Mouse (Mus musculus) embryo, embryonic 10 days (tissue): ENCODE results near the gene Alox5.

Experiments used
- DNase-seq: peaks from one replicate; pipeline ENCODE4 v3.0.0-alpha.2; 2015; ENCODE audit warnings: low spot score

The Alox5 gene

DNA sequence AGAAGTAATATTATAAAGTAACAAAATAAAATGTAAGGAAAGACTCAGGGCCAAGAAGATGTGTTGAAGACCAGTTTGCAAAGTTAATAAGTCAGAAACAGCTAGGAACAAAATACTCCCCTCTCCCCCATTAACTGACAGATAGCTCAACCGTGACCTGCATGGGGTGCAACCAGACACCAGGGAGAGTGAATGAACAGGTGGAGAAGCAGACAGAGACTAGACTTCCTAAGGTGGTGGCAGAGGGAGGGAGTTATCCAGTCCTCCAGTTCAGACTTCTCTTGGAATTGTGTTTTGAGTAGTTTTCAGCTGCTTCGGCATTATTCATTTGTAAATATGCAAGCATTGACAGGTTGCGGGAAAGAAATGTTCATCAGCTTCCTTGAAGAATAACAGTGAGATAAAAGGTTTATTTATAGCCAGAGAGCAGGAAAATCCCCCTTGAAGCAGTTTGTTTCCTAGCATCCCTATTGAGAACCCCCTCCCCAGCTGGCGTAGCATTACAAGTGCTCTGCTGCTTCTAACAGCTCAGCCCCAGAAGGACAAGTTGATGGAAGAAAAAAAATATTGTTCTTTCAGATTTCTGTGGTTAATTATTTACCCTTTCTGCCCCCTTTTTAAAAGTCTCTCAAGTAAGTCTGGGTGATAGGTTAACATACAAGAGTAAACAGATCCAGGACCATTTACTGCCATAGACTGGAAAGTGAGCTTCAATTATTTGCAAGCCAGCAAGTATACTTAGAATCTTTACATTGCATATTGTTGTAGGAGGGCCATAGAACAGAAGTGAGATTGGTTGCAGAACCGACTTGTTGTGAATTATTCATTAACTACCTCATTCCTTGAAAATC is 75.6 kb downstream of the Alox5 start:
- no peak for DNase-seq

DNA sequence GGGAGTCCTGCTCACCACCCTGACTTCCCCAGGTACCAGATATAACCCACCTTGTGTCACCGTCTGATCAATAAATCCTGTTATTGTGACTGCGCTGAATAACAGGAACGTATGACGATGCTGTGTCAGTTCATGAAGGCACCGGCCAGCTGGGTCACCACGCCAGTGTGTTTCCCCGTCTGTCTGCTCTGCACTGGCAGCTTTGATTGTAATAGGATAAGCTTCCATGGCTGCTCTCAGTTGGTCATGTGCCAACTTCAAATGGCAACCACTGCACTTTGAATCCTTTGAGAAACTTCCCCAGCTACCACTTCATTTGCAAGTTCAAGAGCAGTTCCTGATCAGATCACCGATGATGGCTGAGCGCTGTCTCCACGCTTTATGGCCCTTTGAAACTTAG is 77.4 kb downstream of the Alox5 start:
- no peak for DNase-seq

DNA sequence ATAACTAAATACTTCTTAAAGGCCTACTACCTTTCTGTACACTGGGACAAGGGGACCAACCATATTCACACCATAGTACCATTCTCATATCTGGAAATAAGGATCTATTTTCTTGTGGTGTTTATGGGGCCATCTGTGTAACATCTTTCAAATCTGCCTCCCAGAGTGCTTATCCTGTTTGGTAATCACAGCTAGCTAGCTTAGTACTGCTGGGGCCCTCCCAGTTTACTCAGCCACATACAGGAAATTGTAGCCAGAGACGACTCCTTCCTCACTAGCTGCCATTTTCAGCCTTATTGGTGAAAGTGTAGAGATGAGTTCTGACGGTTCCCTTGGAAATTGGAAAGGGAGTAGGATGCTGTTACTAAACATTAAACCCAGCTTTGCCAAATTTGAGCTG is 79.4 kb downstream of the Alox5 start:
- no peak for DNase-seq

DNA sequence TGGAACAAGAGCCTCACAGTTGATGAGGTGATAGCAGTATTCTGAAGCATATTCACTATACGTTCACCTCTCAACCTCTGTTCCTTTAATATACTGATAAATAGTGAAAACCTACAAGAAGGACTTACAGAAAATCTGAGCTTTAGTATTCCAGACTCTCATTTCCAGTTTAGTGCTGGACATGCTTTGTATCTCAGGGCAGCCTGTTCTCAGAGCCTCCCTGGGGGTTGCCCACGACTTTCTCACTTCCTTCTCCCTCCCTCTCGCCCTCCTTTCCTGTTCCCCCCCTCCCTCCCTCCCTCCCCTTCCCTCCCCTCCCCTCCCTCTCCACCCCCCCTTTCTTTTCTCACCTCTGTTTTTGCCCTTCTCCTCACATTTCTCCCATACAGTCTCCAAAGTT is 80.8 kb downstream of the Alox5 start:
- DNase-seq = no peak

DNA sequence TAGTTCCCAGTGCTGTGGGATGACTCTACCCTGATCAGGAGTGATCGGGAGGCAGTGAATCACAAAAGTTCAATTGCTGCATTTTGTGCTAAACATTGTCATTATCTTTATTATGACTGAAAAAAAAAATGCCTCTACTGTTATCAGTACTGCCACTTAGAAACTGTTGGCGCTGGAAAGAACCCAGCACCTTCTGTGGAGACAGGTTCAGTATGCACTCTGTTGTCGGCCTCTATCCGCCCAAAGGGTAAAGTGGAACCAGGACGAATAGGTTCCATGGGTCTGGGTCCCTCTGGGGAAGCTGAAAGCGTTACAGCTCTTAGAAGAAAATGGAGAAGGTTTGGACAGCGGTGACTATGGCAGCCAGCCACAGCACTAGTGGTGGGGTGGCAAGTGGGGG is 82.1 kb downstream of the Alox5 start:
- DNase-seq = no peak

DNA sequence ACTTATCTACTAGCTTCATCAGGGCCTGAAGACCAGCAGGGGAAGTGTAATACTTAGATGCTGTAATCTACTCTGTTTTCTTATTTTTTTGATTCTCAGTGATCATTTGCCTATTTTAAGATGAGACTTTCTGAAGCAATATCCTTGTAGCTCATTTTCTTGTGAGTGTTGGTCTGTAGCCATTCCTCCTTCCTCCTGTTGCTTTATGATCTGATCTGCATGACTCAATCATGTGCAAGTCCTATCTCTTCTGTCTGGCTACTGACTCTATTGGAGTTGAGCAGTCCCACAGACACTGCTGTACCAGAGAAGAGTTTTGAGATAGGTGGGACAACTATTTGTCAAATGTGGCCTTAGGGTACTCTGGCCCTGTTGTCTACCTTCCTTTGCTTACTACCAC is 86.4 kb downstream of the Alox5 start:
- DNase-seq = no peak

DNA sequence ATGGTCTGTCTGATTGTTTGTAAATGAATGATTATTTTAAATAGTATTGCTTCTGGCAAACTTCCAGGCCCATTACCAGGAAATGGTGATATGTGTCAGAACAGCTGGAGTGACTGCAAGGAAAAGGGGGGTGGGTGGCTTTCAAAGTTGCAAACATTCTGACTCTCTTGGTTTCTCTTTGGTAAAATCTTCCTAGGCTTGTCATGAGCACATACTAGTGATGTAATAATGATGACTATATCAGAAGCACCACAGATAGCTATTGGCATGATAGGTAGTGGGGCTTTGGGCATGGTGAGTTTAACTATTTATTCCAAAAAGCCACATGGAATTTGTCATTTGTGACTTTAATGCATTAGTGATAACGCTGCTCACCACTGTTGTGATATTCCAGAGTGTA is 86.8 kb downstream of the Alox5 start:
- DNase-seq = no peak

DNA sequence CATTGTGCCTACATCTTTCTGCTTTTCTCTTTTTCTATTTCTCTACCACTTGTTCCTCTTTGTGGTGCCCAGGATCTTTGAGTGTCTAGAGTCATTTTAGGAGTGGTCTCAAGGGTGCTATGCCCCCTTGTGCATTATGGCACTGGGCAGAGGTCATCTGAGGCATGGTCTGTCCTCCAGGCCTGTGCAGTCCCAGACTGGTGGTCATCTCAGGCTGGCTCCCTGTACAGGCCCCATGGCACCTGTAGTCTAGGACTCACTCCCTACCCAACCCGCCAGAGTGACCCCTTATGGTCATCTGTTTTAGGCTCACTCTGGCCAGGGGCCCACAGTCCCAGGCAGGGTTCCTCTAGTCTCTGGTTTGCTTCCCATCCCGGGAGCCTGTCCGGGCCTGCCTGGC is 89.5 kb downstream of the Alox5 start:
- no peak for DNase-seq

DNA sequence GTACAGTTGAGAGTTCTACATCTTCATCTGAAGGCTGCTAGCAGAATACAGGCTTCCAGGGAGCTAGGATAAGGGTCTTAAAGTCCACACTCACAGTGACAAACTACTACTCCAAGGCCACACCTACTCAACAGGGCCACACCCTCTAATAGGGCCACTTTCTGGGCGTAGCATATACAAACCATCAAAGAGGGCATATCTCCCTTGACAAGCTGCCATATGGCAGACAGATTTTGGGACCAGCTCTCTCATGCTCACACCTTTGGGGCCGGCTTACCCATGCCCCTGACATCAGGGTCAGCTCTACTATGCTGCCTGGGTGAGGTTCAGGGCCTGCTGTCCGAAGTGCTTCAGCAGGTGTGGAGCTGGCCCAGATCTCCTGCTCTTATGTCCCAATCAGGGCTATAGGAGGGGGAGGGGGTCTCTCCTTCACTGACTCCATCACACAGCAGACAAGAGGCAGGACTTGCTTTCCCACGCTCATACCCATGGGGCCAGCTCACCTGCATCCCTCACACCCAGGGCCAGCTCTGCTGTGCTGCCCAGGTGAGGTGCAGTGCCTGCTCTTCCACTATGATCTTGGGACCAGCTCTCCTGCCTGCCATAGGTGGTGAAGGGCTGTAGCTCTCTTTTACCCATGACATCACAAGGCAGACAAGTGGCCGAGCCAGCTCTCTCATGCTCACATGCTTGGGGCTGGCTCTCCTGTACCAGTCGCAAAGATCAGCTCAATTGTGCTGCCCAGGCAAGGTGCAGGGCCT is 90.6 kb downstream of the Alox5 start:
- DNase-seq = no peak

DNA sequence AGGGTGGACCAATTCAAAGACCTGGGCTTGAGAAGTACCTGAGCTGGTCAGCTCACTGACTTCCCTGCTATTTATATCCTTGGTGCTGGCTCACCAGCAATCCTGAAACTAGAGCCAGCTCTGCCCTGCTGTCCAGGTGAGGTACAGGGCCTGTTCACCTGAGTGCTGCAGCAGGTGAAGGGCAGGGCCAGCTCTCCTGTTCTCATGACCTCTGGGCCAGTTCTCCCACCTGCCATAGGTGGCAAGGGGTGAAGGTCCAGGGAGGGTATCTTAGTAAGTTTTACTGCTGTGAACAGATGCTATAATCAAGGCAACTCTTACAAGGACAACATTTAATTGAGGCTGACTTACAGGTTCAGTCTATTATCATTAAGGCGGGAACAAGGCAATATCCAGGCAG is 91.2 kb downstream of the Alox5 start:
- no peak for DNase-seq

DNA sequence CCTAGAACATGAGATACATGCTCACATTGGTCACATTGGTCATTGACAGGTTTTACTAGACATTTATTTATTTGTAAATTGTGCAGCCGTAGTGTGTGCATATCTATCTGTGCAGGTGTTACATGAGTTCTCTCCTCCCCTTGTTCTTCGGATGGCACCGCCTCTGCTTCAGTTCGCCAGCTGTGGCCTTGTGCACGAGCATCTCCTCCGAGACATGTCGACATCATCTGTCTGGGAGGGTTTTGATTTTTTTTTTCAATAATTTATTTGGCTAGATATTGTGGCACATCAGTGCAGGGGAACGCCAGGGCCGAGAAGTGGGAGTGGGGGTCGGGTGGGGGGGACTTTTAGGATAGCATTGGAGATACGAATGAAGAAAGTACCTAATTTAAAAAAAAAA is 93.0 kb downstream of the Alox5 start:
- no peak for DNase-seq

DNA sequence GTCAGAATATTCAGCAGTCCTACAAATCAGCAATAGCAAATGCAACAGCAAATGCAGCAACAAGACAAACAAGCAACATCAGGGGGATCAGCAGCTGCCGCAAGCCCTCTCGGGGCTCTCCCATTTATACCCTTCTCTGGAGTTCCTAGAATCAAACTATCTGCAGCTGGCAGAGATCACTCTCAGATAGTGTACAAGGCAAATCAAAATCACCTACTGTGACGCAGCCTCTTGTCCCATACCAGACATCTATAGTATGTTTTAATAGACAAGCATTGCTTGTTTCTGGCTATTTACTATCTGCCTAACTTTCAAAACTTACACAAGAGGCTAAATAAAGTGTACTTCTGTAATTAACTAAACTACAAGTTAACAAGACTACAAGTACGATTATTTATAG is 99.0 kb downstream of the Alox5 start:
- DNase-seq = no peak

DNA sequence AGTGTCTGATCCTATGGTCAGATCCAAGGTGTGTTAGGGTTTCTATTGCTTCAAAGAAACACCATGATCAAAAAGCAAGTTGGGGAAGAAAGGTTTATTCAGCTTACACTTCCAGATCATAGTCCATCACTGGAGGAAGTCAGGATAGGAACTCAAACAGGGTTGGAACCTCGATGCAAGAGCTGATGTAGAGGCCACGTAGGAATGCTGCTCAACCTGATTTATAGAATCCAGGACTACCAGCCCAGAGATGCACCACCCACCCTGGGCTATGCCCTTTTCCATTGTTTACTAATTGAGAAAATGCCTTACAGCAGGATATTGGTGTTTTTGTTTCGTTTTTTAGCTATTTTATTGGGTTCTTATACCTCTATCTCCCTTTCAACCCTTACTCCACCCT is 99.5 kb downstream of the Alox5 start:
- no peak for DNase-seq
